Mouse (Mus musculus) CH12F3 (cell line): Measurements from ENCODE around the gene Abcg4.
"Not testable (repeated sequence)": the region's sequence is repeated elsewhere in the genome, so short reads cannot be mapped to it uniquely, and the experiment has no call there.

Experiments
- in situ Hi-C: fragments of 300-500 bp; cut with MboI; formaldehyde crosslinking; loops from 2 replicates; pipeline ENCODE4 v1.14.3; 2020; ENCODE audit warnings: low sequenced_read_pairs

The Abcg4 gene

GRCm38 (mm10) chr9:44288076-44288958 lies at the start of gene Abcg4:
Abcg4 (minus strand) TSS chr9:44288615.
- in situ Hi-C loops: no loop called here

- in situ Hi-C loops: no loop called here
Observed at GRCm38 (mm10) chr9:44337436-44338169, 49.2 kb upstream of the Abcg4 start.

DNA sequence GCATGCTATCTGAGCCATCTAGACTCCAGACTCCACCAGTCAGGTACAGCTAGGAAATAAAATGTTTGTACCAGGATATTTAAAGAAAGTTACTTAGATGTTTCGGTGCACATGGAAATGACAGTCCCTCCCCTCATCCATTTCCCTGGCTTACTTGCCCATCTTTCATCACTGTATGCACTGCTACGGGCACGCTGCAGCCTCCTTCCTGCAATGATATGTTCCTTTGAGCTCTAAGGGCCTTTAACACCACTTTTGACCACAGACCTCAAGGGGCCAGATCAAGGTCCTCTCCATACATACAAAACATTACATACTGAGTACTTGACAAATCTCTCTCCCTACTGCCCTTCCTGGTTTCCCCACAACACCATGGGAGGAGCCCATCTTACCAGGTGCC lies 48.5 kb upstream of the Abcg4 start:
- in situ Hi-C loops: no loop called here

DNA sequence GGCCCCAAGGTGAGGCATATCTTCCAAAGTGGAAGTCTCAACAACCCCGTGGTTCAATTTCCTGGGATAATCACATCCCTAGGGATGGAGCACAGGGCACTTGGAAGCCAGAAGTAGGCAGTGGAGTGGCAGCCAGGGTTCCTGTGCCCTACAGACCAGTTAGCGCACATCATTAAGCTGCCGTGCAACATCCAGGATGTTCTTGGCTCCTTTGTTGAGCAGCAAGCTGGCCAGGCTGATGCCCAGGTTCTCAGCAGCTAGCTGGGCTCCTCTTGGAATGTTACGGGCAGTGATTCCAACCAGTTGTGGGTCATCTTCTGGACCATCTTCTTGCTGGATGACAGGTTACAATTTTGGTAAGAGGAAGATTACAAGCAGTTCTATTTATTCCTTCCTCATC lies 48.1 kb upstream of the Abcg4 start:
- in situ Hi-C loops: not testable (repeated sequence)

DNA sequence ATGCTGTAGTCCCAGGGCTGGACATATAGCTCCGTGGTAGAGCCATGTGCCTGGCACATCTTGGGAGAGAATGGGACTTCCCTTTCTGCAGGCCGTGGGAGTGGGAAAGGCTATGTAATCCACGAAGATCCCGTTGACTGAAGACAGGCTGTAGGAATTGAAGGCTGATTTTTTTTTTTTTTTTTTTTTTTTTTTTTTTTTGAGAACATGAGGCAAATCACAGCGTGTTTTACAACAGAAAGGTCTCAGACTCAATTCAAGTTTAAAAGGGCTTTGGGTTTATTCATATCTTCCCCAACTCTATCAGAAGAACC lies 47.6 kb upstream of the Abcg4 start:
- in situ Hi-C loops: no loop called here

DNA sequence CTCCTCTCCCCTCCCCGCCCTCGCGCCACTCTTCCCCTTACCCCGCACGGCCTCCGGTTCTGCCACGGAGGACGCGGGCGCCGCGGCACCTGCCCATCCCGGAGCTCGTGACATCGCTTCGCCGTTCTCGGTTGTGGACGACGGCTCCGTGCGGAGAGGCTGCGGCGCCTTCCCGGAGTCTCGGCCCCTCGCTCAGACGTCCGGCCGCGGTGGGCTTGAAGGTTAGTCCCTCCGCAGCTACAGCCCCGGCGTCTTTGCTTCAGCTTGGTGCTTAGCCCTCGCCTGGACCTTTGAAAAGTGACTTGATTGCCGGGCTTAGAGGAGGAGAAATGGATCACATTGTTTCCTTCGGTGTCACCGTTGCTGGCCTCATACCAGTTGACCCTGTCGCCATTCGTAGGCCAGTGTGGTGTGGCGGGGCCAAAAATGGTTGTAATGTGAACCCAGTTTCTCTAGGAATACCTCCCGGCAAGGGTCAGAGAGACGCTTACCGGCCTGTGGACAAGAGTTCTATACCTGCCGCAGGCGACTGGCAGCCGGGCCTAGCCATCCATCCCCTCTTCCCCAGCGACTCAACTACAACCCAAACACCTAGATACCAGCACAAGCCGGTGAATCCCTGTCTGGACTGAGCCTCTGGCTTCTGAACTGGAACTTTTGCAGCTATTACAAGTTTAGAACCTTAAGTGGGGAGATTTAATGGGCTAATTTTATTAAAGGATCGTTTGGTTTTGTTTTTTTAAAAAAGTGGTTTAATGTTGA lies 47.1 kb upstream of the Abcg4 start:
- in situ Hi-C loops: no loop called here

GRCm38 (mm10) chr9:44334396-44335330 lies 46.2 kb upstream of the Abcg4 start, which contains the start of gene H2afx:
H2afx (plus strand) TSS chr9:44334694.
- in situ Hi-C loops: no loop called here

DNA sequence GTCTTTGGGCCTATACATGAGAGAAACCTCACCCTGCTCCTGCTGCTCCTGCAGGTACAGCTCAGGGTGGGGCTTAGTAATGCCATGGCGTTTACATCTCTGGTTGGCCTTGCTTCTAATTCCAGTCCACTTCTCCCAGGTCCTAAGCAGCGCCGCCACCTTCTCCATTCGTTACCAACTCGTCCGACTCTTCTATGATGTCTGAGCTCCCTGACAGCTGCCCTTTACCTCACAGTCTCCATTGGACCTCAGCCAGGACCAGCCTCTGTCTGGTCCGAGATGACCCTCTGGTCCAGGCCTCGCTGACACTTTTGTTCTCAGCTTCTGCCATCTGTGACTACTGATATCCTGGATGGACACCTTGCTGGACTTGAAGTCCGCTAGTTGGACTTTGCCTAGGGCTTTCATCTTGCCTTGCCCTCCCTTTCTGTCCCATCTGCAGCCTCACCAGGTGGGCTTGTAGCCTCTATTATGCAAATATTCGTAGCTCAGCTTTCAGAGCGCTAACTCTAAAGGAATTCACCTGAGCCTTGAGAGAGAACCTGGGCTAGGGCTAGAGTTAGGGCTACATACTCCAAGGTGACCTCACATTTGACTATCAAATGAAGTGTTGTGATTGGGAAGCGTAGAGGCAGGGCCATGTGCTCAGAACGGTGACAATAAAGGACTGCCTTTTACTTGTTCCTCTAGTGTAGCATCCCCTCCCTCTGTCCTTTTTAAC lies 44.7 kb upstream of the Abcg4 start:
- in situ Hi-C loops: no loop called here

DNA sequence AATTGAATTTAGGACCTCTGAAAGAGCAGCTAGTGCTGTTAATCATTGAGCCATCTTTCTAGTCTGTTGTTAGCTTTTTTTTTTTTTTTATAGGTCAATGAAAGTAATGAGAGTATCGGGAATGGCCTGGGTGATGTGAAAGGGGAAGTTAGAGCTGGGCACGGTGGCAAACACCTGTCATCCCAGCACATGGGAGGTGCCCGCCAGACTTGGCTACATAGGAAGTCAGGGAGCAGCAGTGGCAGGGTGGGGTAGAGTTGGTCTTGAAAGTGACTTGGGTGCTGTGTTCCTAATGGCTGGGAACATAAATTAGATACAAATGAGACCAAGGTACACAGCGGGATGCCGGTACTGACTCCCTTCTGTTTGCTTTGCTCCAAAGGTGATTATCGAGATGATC lies 42.3 kb upstream of the Abcg4 start:
- in situ Hi-C loops: no loop called here

- in situ Hi-C loops: no loop called here
Observed at GRCm38 (mm10) chr9:44327926-44328325, 39.5 kb upstream of the Abcg4 start.

DNA sequence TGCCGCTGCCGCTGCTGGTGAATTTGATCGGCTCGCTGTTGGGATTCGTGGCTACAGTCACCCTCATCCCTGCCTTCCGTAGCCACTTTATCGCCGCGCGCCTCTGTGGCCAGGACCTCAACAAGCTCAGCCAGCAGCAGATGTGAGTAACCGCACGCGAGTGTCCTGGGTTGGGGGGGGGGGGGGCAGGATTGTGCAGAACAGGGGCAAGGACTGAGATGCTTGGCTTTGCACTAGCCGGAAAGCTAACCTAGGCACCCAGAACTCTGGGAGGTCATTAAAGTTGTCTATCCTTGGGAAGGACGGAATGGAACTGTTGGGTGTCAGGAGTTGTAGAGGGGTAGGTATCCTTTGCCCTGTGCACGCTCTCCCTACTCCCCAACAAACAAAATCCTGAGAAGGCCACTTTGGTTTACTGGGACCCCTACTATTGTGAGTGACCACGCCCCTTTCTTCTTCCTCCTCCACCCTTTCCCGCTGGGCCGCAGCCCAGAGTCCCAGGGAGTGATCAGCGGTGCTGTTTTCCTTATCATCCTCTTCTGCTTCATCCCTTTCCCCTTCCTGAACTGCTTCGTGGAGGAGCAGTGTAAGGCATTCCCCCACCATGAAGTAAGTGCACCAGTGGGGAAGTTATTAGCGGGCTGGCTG lies 38.8 kb upstream of the Abcg4 start:
- in situ Hi-C loops: no loop called here

- in situ Hi-C loops: no loop called here
Observed at GRCm38 (mm10) chr9:44326371-44327063, 38.1 kb upstream of the Abcg4 start.

GRCm38 (mm10) chr9:44325768-44326370 lies 37.5 kb upstream of the Abcg4 start, which contains the start of gene Dpagt1:
Dpagt1 (plus strand) TSS chr9:44326019.
- in situ Hi-C loops: no loop called here

DNA sequence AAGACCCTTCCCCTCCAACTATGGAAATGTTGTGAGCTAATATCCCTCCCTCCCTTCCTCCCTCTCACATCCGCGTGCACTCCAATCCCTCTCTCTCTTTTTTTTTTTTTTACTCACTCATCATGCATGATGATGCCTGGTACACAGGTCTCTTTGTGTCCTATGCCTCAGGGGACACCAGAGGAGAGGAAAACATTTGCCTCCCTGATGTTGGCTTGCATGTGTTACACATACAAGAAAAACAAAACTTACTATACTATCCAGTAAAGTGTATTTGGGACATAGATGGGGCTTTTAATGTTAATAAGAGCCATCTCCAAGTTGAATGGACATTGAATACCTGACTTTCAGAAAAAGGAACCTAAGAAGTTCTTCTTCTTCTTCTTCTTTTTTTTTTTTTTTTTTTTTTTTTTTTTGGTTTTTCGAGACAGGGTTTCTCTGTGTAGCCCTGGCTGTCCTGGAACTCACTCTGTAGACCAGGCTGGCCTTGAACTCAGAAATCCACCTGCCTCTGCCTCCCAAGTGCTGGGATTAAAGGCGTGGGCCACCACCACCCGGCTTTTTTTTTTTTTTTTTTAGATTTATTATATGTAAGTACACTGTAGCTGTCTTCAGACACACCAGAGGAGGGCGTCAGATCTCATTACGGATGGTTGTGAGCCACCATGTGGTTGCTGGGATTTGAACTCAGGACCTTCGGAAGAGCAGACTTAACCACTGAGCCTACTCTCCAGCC lies 36.8 kb upstream of the Abcg4 start:
- in situ Hi-C loops: not testable (repeated sequence)

GRCm38 (mm10) chr9:44324147-44324546 lies 35.7 kb upstream of the Abcg4 start:
- in situ Hi-C loops: no loop called here

DNA sequence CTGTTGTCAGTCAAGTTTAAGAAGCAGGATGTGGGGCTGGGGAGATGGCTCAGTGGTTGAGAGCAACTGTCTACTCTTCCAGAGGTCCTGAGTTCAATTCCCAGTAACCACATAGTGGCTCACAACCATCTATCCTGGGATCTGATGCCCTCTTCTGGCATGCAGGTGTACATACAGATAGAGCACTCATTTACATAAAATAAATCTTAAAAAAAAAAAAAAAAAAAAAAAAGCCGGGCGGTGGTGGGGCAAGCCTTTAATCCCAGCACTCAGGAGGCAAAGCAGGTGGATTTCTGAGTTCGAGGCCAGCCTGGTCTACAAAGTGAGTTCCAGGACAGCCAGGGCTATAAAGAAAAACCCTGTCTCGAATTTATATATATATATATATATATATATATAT lies 35.2 kb upstream of the Abcg4 start:
- in situ Hi-C loops: not testable (repeated sequence)

DNA sequence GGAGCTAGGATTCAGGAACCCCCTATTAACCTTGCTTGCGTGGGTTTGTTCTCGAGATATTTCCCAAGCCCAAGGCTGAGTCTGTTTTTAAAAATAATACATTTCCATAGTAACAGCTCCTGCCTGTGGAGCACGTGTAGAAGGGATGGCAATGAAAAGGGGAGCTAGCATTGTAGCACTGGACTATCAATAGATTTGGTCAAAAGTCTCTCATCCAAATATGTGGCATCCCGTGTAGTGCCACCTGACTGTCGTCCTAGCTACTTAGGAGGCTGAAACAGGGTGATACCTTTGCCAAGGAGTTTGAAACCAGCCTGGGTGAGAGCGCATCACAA lies 32.4 kb upstream of the Abcg4 start:
- in situ Hi-C loops: no loop called here
